Mouse (Mus musculus): ENCODE measurements around the gene Ube2v1.

- TF ChIP-seq CTCF (IDR thresholded peaks at IDR 0.05), result no peak
- no peak for TF ChIP-seq EP300 (IDR thresholded peaks at IDR 0.05)
Measured at GRCm38 (mm10) chr2:167631181-167631590, 709 bp downstream of the Ube2v1 start.
